Mouse (Mus musculus) right cerebral cortex, adult 2 months (tissue): ENCODE results near the gene Rfxap.
"Not testable (repeated sequence)": the region's sequence is repeated elsewhere in the genome, so short reads cannot be mapped to it uniquely, and the experiment has no call there.

Experiments
- DNase-seq, 2 experiments: peaks; one replicate each; pipeline ENCODE4 v3.0.0; 2021 to 2022; ENCODE audit warnings: low spot score in 2 of 2

The Rfxap gene

DNA sequence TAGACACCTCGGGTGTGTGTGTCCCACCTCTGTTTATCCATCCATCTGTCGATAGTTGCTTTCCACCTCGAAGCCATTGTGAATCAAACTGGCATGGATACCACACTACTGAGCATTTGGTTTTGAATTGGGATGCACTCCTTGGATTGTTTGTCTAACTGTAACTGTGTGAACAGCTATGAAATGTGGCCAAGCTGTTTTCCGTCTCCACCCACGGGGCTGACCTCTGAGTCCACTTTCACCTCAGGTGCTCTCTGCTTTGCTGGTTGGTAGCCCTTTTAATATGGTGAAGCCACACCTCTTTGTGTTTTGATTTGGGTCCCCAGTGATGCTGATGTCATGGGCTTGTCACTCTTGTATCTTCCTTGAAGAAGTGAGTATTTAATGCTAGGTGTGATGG lies 40.8 kb downstream of the Rfxap start:
- DNase-seq: no peak

DNA sequence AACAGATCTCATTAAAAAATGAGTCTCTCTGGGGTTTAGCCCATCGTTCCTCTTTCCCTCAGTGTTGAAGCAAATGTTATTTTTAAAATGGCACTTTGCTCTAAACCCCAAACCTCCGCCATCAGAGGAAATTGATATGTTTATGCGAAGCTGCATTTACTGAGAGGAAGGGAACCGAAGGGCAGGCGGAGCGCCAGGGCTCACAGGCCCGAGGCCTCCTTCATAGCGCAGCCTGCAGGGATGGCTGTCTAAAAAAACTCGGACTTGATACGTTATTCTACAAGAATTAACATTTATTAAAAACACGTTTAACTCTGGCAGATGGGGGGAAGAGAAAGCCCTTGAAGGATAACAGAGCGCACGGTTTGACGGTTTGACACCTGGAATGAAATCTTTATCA lies 41.6 kb downstream of the Rfxap start:
- no peak for DNase-seq

DNA sequence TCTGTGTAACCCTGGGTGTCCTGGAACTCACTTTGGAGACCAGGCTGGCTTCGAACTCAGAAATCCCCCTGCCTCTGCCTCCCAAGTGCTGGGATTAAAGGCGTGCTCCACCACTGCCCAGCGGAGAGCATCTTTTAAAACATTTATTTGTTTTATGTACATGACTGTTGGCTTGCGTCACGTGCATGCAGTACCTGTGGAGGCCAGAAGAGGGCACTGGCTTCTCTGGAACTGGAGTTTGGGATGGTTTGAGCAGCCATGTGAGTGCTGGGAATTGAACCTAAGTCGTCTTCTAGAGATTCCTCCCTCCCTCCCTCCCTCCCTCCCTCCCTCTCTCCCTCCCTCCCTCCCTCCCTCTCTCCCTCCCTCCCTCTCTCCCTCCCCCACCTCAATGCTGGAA lies 42.1 kb downstream of the Rfxap start:
- DNase-seq: not testable (repeated sequence)

DNA sequence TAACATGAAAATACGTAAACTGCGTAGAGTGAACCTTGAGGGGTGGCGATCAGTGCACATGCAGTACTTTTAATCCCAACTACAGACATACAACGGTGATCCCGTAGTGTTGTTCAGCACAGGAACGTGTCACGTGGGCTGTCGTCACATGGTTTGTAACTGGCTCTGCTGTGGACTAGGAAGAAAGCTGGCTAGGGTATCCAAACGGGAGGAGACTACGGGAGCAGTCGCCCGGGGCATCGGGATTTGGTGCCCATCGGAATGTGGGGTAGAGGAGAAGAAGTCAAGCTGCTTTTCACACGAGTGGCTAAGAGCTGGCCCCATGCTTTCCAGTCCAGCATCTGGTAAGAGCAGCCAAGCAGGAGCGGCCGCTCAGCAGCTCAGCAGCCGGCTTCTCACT lies 43.2 kb downstream of the Rfxap start:
- peak; percentile 20 to 36 for DNase-seq

DNA sequence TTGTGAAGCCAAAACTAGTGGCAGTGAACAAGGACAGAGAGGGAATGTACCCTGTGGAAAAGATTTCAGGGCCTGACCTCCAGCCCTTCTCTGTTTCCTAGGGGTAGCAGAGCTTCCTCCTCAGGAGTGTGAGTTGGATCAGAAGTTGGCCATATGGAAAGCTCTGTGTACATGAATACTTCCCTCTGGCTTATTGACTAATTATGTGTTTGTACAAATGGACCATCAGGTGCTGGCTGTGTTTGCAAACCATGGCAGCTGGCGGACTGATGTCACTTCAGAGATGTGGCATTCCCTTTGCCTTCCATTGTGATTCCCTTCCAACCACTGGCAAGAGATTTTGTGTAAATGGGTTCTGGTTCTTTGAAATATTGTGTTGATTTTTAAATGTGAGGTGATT lies 46.3 kb downstream of the Rfxap start:
- DNase-seq: no peak

DNA sequence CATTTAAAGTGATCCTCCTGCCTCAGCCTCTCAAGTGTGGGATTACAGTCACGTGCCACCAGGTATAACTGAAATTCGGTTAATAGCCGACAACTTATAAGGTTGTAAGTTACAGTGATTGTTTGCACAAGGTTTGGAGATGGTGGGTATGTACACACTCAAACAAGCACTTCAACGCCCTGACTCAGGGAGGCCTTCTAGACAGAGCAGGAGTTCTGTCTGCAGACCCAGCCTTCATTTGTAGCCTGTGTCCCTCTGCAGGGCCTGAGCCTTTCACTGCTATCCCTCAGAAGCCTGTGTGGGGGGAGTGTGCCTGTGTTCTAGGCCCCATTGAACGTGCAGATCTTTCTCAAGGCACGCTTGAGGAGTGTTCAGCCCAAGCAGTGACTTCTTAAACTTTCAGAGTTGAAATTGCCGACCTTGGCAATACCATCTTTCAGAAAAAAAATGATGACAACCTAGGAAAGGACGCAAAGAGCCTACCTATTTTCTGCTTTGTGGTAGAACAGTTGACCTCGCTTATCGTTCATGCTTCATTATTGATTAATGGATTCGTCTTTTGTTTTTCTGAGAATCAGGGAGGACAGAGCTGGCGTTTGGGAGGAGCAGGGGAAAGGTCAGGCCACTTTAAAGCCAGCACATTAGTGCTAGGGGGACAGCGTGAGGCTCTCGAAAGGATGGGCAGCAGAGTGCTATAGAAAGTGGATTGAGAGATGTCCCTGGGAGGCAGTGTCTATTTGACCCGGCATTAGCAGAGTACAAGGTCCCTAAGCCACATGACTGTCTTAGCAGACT lies 47.1 kb downstream of the Rfxap start:
- DNase-seq: no peak

DNA sequence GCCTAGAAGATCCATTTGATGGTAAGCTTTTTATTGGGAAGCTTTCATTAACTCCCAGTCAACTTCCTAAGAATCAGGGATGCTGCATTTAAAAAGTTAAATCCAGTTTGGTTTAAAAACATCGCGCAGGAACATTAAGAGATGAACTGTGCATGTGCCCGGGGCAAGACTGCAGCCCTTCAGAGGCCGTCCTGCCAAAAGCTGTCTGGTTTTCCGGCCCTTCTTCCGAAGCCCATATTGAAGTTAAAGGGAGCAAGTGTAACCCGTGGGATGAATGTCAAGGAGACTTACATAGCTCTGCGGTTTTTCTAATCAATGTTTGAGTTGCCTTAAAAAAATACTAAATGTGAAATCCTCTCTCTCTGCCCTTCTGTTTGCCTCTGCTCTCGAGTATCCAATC lies 48.4 kb downstream of the Rfxap start:
- DNase-seq: no peak

DNA sequence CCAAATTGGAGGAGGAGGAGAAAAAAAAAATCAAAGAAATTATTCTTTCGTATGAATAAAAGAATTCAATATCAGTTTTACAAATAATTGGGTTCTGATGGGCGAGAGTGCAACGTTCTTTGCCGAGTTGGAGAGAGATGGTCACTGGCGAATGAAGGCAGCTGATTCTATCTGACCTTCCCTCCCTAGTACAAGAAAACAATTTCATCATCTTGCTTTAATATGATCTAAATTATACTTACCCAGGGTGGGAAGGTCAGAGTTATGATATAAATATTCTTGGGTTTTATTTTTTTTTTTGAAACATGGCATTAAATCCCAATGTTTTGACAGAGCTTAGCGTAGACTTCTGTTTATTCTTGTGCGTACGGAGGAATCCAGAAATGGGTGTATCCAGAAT lies 50.1 kb downstream of the Rfxap start:
- no peak for DNase-seq

DNA sequence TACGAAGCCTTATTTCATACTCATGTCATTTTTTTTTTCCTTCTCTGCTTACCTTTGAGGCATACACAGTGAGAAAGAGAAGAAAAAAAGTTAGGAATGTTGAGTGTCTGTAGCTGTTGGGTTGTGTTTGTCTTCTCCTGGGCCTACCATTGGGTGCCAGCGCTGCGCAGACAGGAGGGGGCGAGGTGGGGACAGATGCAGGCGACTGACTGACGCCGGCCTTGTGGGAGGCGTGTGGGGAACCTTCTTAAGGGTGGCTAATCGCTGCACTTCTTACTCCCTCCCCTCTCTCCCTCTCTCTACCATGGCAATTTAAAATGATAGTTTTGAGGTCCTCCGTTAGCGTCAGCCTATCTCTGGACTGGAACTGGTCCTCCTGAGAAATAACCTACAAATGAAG lies 51.5 kb downstream of the Rfxap start:
- peak; percentile 52 to 60 for DNase-seq

DNA sequence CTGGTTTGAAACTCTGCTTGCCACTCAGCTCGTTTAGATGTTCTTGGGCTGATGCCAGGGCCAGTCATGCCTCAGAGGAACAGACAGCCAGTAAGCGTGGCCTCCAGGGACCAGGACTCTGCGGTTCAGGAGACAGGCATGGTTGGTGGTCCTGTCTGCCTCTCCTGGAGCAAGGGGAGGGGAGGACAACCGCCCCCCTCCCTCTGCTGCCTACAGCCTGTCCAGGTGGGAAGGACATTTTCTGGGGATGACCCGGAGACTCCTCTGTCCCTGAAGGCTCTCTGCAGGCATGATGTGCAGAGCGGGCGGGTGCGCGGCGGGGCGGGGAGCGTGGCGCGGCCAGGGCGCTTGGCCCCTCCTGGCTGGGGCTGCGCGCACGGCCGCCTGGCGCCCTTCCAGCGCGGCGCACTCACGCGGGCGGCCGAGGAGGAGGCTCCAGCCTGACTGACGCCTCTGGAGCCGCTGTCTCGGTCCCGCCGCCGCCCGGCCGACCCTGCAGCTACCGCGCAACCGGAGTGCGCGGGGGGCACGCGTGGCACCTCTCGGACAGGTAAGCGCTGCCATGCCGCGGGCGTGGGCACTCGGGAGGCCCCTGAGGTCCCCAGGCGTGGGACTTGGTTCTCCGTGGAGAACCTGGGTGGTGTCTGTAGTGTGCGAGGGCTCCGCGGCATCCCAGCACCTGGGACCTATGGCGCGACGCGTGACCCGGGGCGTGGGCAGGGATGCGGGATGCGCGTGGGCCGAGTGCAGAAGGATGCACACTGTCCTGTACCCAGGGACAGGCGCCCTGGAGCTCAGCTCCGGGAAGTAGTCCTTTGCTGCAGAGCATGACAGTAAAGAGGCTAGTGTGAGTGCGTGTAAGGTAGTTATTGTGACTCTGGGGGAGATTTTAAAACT lies 52.2 kb downstream of the Rfxap start, which contains the start of gene Smad9:
Gene Smad9 (plus strand): TSS at position 438 of the 897 bp plus-strand sequence.
- DNase-seq: peak; percentile 60 to 70

DNA sequence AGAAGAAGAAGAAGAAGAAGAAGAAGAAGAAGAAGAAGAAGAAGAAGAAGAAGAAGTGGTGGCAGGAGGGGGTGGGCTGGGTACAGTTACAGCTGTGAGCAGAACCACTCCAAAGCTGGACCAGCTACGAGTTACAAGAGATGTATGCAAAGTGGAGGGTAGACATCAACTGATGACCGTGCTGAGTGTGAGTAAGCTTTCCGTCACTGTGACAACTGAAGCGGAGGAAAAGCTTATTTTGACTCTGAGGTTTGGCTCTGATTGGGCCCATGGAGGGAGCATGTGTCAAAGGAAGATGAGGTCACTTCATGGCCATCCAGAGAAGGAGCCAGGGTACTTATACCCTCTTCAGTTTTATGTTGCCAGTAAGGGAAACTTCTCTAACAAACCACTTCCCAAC lies 54.2 kb downstream of the Rfxap start:
- no peak for DNase-seq
